Mouse (Mus musculus) left cerebral cortex, adult 8-10 months (tissue): ENCODE data around the gene Sp2. TPM values are rescaled to one million over a fixed set of nuclear protein-coding genes. Genes with fewer than 3 reads are reported as not detected.

Experiments
- DNase-seq, 2 experiments: peaks; one replicate each; pipeline ENCODE4 v3.0.0; 2022; ENCODE audit warnings: low spot score in 2 of 2
- total RNA-seq, 4 experiments: library from RNA; stranded (reverse); gene quantifications; 2 replicates each; pipeline ENCODE4 v1.2.4; 2022

The Sp2 gene
- total RNA-seq, 4 experiments from 2014 or later: 10.7 to 15.0 (median 13.0) TPM

- no peak for DNase-seq
These were observed 41.9 kb downstream of the Sp2 start for GRCm38 (mm10) chr11:96940578-96941465.

DNA sequence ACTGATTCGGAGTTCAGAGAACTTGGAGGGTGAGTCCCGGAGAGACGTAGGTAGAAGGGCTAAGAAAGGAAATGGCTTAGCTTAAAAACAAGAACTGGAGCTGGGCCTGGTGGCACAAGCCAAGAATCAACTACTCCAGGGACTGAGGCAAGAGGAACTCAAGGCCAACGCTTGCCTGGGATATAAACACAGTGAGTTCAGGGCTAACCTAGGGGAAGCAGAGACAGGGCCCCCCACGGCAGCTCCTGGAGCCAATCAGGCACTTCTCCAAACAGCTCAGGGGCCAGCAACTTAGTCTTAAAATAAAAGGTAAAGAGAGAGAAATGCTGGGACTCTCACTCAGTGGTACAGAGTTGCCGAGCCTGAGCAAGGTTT, 44.3 kb downstream of the Sp2 start:
- no peak for DNase-seq

DNA sequence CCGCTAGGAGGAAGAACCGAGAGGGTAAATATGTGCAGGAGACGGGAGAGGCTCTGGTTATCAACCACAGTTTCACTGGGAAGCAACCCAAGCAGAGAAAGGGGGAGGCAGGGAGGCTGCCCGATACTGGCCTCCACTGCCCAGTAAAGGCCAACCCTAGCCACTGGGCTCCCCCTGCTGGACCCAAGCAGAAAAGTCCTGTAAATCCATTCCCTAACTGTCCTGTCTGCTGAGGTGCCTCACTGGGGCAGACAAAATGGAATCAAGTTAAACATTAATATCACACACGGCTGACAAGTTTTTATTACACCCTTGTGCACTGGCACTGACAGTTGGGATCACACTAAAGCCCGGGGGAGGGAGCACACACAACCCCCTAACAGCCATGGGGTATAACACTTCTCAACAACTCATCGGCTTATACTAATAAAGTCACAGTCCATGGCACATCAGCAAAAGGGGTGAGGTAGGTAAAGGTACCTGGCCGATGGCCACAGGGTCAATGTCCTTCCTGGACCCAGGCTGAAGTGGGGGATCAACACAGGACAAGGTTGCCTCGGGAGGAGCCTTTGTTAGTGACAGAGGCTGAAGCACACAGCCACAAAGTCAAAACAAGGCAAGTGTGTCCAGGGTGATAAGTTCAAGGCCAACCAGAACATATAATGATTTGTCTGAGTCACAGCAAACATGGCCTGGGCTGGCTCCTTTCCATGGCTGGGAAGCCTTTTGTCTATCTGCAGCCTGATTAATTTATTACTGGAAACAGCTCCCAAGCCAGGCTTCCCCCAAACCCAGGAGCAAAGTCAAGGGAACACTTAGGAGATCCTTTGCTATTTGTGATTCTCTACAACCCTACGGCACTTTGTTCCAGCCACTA, 45.0 kb downstream of the Sp2 start:
- DNase-seq: no peak

- no peak for DNase-seq
These were observed 46.7 kb downstream of the Sp2 start for GRCm38 (mm10) chr11:96935872-96936650.

- peak in 1 of 2 experiments; percentile 50 for DNase-seq
These were observed 47.8 kb downstream of the Sp2 start for GRCm38 (mm10) chr11:96934921-96935356.

- no peak for DNase-seq
These were observed 49.0 kb downstream of the Sp2 start for GRCm38 (mm10) chr11:96933562-96934276.

DNA sequence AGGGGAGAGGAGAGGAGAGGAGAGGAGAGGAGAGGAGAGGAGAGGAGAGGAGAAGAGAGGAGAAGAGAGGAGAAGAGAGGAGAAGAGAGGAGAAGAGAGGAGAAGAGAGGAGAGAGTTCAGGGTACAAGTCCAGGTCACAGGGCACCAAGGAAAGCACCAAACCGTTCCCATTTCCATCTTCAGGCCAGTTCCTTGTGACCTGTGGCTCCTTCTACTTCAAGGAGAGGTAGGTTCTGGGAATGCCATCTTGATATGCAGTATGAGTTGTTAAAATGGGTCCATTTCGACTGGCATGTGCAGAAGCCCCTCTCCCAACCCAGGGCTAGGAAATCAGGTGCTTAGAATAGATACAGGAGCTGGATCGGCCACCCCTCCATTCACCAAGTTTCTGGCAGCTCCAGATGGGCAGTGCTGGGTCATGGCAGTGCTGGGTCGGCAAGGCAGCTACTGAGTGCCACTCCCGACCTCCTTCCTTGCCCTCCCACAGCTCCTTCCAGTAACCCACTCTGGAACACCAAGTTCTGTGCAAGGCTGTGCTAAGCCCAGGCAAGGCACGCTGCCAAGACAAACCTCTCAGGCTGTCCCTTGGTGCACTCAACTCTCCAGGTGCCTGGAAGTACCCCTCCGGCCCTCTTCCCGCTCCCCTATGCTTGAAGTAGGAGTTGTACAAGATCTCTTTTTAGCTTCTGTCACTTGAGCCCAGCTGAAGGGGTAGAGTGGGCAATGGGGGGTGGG, 51.3 kb downstream of the Sp2 start:
- DNase-seq: no peak

DNA sequence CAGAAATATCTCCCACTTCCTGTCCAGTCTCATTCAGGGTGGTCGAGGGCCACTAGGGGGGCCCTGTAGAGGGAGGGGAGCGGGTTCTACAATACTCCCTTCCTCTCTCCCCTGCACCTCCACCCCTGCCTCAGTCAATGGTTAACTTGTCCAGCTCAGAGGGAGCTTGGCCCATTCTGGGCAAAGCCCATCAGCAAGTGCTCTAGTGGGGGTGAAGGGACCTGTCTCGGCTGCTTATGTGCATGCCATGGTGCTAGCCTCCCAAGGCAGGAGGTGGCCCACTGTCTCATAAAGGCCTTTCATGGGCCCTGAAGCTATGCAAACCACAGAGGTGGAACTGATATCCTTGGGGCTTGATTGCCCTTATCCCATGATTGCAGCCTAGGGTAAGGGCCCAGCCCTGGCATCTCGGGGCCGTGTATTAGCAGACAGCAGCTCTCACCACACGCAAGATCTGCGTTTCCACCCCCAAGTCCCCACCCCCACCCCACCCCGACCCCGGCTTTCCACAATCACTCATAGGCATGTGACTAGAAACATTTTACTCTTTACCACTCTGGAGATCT, 52.9 kb downstream of the Sp2 start:
- DNase-seq: no peak

DNA sequence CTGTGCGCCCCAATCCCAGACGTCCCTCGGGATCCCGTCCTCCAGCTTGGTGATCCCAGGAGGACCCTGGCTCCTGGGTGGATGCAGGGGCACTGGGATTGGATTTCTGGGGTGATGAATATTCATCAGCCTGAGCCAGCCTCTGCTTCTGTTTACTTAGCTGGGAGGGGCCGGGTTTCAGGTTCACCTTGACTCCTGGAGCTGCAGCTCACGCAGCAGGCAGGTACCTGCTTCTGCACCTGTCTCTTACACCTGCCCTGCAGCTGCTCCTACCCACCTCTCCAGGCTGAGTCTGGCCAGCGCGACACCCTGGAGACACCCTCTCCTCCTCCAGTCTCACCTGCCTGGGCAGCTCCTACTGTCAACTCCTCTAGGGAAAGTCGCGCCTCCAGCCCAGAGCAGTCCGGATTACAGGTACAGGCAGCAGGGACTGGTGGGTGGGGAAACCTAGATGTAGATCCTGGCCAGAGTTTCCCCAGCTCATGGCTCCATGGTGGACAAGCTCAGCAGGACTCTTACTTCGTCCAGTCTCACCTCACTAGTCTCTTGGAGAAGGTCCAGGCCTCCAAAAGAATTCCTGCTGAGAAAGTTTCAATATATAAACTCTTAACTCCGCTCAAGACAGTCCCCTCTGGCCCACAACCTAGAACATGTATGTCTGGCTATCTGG, 53.5 kb downstream of the Sp2 start:
- DNase-seq: no peak

DNA sequence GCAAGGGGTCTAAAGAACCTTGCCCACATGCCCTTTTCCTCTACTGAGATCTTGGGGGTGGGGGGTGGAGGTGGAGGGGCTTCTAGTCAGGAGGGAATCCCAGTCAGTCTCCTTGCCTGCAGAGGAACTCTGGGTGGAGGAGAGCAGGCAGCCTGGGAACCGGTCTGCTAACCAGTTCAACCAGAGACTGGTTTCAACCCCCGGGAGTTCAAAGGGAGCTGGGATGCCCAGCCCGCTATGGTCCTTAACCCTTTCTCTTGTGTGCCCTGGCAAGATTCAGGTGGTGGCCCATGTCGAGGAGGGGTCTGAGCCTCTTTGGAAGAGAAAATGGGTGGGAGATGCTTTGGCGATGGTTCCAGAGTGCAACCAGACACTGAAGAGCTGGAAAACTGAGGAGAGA, 54.1 kb downstream of the Sp2 start:
- no peak for DNase-seq

DNA sequence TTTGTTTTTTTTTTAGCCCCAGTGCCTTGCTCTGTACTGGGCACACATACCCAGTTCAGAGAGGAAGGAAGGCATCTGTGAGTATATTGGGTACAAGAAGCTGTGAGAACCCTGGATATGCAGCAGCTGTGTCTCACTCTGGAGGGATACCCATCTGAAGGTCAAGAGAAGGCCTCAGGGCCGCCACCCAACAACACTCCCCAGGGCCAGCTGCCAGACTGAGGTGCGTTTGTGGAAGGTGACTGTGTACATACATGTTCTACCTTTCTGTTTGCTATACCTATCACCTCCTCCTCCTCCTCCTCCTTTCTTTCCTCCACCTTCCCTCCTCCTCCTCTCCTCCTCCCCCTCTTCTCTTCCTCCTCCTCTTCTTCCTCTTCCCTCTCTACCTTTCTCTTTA, 54.7 kb downstream of the Sp2 start, which contains the start of gene Prr15l:
Prr15l (plus strand) TSS at position 17 of the 400 bp plus-strand sequence.
- no peak for DNase-seq

- no peak for DNase-seq
These were observed 56.2 kb downstream of the Sp2 start for GRCm38 (mm10) chr11:96926587-96926986.

GRCm38 (mm10) chr11:96925469-96926148, 57.1 kb downstream of the Sp2 start:
- DNase-seq: no peak

DNA sequence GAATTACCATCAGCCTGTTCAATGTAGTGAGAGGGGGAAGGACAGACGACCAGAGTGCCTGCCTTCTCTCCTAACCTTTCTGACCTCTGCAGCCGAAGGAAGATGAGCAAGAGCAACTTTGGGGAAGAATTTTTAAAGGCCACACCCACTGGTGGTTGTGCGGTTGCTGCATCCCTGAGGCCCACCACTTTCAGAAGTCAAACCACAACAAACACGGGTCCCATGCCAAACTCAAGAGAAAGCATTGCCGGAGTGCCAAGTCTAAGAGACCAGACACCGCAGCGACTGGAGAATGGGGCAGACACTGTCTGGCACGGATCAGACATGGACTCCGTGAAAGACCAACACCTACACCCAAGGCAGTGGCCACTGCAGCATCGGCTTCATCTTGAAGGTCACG, 57.9 kb downstream of the Sp2 start:
- DNase-seq: no peak

- DNase-seq: no peak
These were observed 63.8 kb downstream of the Sp2 start for GRCm38 (mm10) chr11:96919003-96919402.

- no peak for DNase-seq
These were observed 65.3 kb downstream of the Sp2 start for GRCm38 (mm10) chr11:96917415-96917814.

GRCm38 (mm10) chr11:96916885-96917396, 65.8 kb downstream of the Sp2 start:
- no peak for DNase-seq
